Mouse (Mus musculus): ENCODE measurements around the gene Gsg1. TPM values are rescaled to one million over a fixed set of nuclear protein-coding genes. Genes with fewer than 3 reads are reported as not detected.

Gene Gsg1
- total RNA-seq, 2 experiments from 2014 or later = 0.48 TPM; not detected in 1

DNA sequence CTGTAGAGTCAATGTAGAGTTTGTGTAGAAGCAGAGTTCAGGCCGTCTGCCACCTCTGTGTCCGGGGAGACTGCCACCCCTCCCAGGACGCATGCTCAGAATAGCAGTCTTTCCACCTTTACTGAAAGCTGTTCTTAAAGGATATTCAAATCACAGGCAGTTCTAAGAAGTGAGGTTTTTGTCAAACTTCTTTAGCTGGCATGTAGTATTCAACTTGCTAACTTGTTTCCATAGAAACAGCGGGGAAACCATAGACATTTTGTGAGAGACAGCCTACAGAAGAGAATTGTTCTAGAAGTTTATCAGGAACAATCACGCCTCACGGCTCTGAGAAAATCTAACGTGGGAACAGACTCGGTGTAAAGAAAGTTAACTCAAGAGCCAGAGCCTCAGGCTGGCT, 47.2 kb downstream of the Gsg1 start:
- no peak for DNase-seq (ENCODE audit: low spot score in 2 of 2)

GRCm38 (mm10) chr6:135205802-135206201, 48.3 kb downstream of the Gsg1 start:
- no peak for DNase-seq (ENCODE audit: low spot score in 2 of 2)

- DNase-seq (ENCODE audit: low spot score in 2 of 2) = no peak
Observed at GRCm38 (mm10) chr6:135204869-135205268, 49.3 kb downstream of the Gsg1 start.

DNA sequence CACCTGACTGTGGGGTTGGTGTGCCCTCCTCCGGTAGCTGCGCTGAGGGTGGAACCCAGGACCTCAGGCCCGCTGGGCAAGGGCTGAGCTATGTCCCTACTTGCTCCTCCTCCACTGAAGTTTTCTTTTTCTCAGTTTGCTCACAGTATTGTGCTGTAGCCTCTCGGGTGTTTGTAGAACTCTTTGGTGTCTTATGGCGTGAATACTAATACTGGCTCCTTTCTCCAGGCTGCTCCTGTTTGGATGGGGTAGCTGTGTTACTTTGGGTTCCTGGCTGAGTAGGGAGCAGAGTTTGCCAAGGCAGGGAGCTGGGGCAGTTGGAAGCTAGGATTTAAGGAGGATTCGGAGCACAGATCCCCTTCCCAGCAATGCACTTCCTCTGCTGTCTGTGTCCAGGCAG, 50.4 kb downstream of the Gsg1 start:
- peak in 1 of 2 experiments; percentile 70 for DNase-seq (ENCODE audit: low spot score in 2 of 2)

DNA sequence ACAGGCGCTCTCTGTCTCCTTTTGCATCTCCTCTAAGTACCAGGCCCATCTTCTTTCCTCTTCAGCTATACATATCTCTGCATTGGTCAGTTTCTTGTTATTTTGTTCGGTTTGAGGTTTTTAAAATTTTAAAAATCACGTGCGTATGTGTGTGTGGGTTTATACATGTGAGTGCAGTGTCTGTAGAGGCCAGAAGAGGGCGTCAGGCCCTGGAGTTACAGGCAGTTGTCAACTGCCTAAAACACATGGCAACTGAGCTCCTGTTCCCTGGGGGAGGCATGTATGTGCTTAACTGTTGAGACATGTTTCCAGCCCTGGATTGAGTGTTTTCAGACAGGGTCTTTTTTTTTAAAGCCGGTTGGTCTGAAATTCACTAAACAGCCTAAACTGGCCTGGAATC, 51.5 kb downstream of the Gsg1 start:
- DNase-seq (ENCODE audit: low spot score in 2 of 2) = no peak

- no peak for DNase-seq (ENCODE audit: low spot score in 2 of 2)
Observed at GRCm38 (mm10) chr6:135200122-135200957, 53.8 kb downstream of the Gsg1 start.

DNA sequence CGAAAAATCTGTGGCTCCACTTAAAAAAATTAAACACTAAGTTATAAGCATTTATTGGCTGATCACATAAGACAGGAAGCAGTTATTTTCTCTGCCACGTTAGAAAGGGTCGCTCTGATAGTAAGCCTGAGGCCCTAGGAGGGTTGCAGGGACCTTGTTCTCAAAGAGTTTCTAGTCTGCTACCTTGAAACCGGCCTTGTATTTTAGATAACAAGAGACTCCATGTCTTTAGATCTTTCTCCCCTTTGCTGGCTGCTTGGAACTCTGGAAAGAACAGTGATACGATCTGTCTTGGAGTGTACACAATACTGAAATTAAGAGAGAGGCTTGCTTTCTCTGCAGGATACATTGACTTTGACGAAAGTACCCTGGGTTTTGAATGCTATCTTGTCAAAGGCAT, 55.4 kb downstream of the Gsg1 start:
- DNase-seq (ENCODE audit: low spot score in 2 of 2) = no peak

- peak; percentile 82 to 85 for DNase-seq (ENCODE audit: low spot score in 2 of 2)
Observed at GRCm38 (mm10) chr6:135197921-135198532, 56.1 kb downstream of the Gsg1 start, which contains the start of the genes Fam234b and Hebp1. TSS of gene Fam234b (plus strand) at chr6:135197977. TSS of gene Hebp1 (minus strand) at chr6:135198022.

GRCm38 (mm10) chr6:135197446-135197845, 56.7 kb downstream of the Gsg1 start:
- DNase-seq (ENCODE audit: low spot score in 2 of 2) = no peak

DNA sequence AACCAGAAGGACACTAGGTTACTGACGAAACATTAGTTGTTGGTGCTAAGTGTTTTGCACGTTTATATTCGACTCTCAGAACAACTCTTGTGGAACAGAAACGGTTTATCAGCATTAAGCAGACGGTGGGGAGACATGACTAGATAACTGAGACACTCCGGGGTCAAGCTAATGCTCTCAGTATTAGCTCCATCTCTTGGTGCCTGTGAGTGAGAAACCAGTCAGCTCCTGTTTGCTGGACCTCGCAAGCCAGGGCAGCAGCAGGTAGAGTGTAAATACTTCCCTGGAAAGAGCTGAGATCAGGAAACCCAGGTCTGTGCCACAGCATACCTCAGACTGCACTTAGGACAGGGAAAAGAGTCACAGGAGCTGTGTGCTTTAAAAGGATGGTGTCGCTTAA, 57.4 kb downstream of the Gsg1 start:
- no peak for DNase-seq (ENCODE audit: low spot score in 2 of 2)

DNA sequence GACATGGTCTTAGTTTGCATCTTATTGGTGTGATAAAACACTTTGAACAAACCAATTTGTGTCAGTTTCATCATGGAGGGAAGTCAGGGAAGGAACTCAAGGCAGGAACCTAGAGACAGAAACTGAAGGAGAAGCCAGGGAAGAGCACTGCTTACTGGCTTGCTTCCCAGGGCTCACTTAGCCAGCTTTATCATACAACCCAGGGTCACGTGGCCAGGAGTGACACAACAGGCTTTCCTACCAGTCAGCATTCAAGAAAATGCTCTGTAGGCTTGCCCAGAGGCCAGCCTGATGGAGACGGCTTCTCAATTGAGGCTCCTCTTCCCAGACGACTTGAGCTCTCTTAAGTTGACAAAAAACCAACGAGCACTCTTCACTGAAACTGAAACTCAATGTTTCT, 59.2 kb downstream of the Gsg1 start:
- DNase-seq (ENCODE audit: low spot score in 2 of 2) = no peak

- DNase-seq (ENCODE audit: low spot score in 2 of 2) = no peak
Observed at GRCm38 (mm10) chr6:135193733-135194132, 60.4 kb downstream of the Gsg1 start.

DNA sequence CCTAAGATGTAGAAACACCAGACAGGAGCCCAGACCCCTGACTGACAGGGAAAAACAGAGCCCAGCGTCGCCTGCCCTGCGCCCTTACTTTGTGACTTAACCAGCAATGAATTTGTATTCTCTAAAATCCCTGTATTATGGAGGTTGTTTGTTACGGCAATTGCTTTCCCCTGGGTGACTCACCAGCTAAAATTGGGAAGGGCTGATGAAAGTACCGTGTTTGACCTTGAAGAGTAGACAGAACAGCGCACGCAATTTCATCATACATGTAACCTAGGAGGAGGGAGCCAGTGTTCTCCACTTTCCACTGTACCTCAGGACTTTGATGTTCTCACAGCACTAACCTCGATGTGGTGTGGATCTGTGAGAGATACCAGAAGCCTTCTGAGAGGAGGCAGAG, 61.2 kb downstream of the Gsg1 start:
- DNase-seq (ENCODE audit: low spot score in 2 of 2) = no peak

DNA sequence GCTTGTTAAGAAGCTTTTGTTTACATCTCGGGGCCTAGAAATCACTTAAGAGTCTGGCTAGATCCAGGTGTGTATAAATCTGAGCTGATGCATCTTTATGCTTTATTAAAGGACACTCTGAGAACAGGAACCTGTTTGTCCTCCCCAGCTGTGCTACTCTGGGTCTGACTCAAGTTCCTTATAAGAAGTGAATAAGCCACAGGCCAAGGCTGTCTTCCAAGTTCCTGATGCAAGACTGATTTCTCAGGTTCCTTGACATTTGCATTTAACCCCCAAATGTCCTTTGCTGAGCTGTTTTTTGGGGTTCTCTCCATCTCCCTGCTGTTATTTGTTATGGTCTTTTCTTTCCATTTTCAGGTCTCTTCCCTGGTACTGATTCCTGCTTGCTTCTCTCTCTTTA, 62.2 kb downstream of the Gsg1 start:
- DNase-seq (ENCODE audit: low spot score in 2 of 2) = no peak

DNA sequence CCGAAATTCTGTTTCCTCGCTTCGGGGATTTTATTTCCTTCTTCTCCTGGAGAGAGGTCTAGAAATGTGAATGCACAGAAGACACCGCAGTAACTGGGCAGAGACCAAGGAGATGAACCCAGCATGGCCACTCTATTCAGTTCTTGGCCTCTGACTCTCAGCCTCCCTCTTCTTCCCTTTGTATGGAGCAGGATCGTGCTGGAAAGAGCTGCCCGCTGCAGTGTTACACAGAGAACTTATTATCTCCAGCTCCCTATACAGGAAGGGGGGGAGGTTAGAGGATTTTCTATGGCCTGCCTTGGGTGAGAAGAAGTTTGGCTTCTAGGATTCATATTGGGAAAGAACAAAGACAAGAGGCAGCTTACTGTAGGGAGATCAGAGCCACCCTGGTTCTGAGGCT, 64.0 kb downstream of the Gsg1 start:
- no peak for DNase-seq (ENCODE audit: low spot score in 2 of 2)

- no peak for DNase-seq (ENCODE audit: low spot score in 2 of 2)
Observed at GRCm38 (mm10) chr6:135188629-135189028, 65.5 kb downstream of the Gsg1 start.

Other genes with a start within 250 kb of the Gsg1 start
- 10 to 100 TPM; 54.4 to 55.3 TPM for gene Ddx47, start 242.7 kb downstream of the Gsg1 start, total RNA-seq (2021)
- under 1 TPM in 1 of 2 experiments, not detected in 1; 0.17 TPM for gene Gprc5a, start 188.7 kb downstream of the Gsg1 start, total RNA-seq (2021)
- gene Gprc5d, start 136.1 kb downstream of the Gsg1 start, total RNA-seq (2021) = not detected
- 100 to 1,000 TPM; 122 to 133 TPM for gene Fam234b, start 56.4 kb downstream of the Gsg1 start, total RNA-seq (2021)
- gene Hebp1, start 56.3 kb downstream of the Gsg1 start, total RNA-seq (2021) = 10 to 100 TPM; 54.1 to 62.0 TPM
- under 1 TPM; 0.41 to 0.60 TPM for gene Pbp2, start 56.1 kb upstream of the Gsg1 start, total RNA-seq (2021)
- 1 to 10 TPM; 2.8 to 6.2 TPM for gene Emp1, start 108.2 kb upstream of the Gsg1 start, total RNA-seq (2021)